Mouse (Mus musculus) forebrain, embryonic 11.5 days (tissue): ENCODE results near the gene Jpt1. TPM values are rescaled to one million over a fixed set of nuclear protein-coding genes. Genes with fewer than 3 reads are reported as not detected.
"Not testable (repeated sequence)": the region's sequence is repeated elsewhere in the genome, so short reads cannot be mapped to it uniquely, and the experiment has no call there.

Experiments used
- ATAC-seq: fragments of 200-750 bp; cut with Nextera tagmentation; replicated peaks from 2 replicates; pipeline ENCODE4 v1.8.0; 2017; ENCODE audit warnings: moderate TSS enrichment; ENCODE audit not compliant: low FRiP score
- DNase-seq: peaks from one replicate; pipeline ENCODE4 v3.0.0-alpha.2; 2017; ENCODE audit warnings: low spot score
- H3K27ac ChIP-seq: fragments of 300-500 bp; sonication (generic); 2 replicates; pipeline ENCODE4 v1.5.1; 2014; ENCODE audit warnings: low read depth, low read length
- H3K27me3 ChIP-seq: fragments of 300-500 bp; sonication (generic); 2 replicates; pipeline ENCODE4 v1.6.1; 2014; ENCODE audit warnings: mild to moderate bottlenecking, low read length, mixed read lengths; ENCODE audit not compliant: control insufficient read depth, insufficient read depth
- H3K36me3 ChIP-seq: fragments of 300-500 bp; sonication (generic); 2 replicates; pipeline ENCODE4 v1.6.1; 2014; ENCODE audit warnings: mild to moderate bottlenecking, low read length, moderate library complexity, mixed read lengths; ENCODE audit not compliant: control insufficient read depth, insufficient read depth
- H3K4me1 ChIP-seq: fragments of 300-500 bp; sonication (generic); replicated peaks from 2 replicates; pipeline ENCODE4 v1.6.1; 2014; ENCODE audit warnings: low read length, mixed read lengths; ENCODE audit not compliant: control insufficient read depth, insufficient read depth
- H3K4me2 ChIP-seq: fragments of 300-500 bp; sonication (generic); 2 replicates; pipeline ENCODE4 v1.6.1; 2014; ENCODE audit warnings: low read depth, mild to moderate bottlenecking, low read length, moderate library complexity, mixed read lengths; ENCODE audit not compliant: severe bottlenecking
- H3K4me3 ChIP-seq: fragments of 300-500 bp; sonication (generic); 2 replicates; pipeline ENCODE4 v1.5.1; 2014; ENCODE audit warnings: low read depth, low read length
- H3K9ac ChIP-seq: fragments of 300-500 bp; sonication (generic); 2 replicates; pipeline ENCODE4 v1.6.1; 2014; ENCODE audit warnings: low read length
- H3K9me3 ChIP-seq: fragments of 300-500 bp; sonication (generic); 2 replicates; pipeline ENCODE4 v1.6.1; 2016; ENCODE audit warnings: low read length, mixed read lengths; ENCODE audit not compliant: control insufficient read depth
- WGBS: fragments of 180-500 bp; shearing (Covaris S2); extraction: QIAGEN DNeasy Blood & Tissue Kit; methylation state at CpG from one replicate; pipeline ENCODE4 v1.1.7; 2014; 5-methylcytosine and 5-hydroxymethylcytosine counted together
- polyA plus RNA-seq: library from polyadenylated mRNA; unstranded; fragments of >200 nt; fragmentation: Nextera tagmentation; extraction: Ambion mirVana; gene quantifications from 2 replicates; pipeline ENCODE4 v1.2.1, GENCODE M21; 2014

Jpt1 gene
- polyA plus RNA-seq, 1 experiment from 2014 or later, result 961 TPM

DNA sequence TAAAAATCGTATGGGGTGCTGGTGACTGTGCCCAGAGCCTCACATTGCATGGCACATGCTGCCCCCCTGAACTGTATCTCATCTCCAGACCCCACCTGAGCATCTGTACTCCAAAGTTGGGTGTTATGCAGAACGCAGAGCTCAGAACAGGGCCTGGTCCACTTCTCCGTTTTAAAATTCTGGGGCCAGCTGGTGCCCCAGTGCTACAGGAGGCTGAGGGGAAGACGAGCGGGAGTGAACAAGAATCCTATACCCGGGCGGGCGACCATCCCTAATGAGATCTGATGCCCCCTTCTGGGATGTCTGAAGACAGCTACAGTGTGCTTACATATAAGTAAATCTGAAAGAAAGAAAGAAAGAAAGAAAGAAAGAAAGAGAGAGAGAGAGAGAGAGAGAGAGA lies 53.2 kb downstream of the Jpt1 start:
- no peak overlapping the region for H3K27ac ChIP-seq
- no peak for DNase-seq
- WGBS, result 16% methylated on average over 8 of the region's 8 CpGs
- H3K4me1 ChIP-seq, result no peaks in the 10 kb centered on the region
- no peaks in the 10 kb centered on the region for H3K9me3 ChIP-seq
- ATAC-seq, result no peak
- H3K27me3 ChIP-seq, result no peaks in the 10 kb centered on the region
- H3K4me3 ChIP-seq, result no peak overlapping the region
- H3K36me3 ChIP-seq, result no peaks in the 10 kb centered on the region
- H3K4me2 ChIP-seq, result no peak overlapping the region
- no peak overlapping the region for H3K9ac ChIP-seq

DNA sequence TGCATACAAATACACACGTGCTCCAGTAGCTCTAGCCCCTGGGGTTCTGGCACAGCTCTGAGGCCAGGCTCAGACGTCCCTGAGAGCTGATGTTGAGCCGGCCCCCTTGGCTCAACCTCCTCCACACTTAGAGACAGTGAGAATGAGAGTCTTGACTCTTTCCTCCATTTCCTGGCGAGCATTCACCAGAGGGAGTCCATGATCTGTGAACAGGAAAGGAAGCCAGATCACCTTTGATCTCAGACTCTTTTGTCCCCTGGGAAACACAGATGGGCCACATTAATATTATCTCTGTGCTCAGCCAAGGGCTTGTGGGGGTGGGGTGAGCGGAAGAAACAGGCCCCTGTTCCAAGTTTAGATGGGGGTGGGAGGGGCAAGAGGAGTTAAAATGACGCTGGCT lies 56.8 kb downstream of the Jpt1 start:
- H3K4me3 ChIP-seq, result no peak overlapping the region
- H3K9me3 ChIP-seq, result no peaks in the 10 kb centered on the region
- H3K27ac ChIP-seq, result no peak overlapping the region
- 43% methylated on average over 6 of the region's 6 CpGs for WGBS
- no peaks in the 10 kb centered on the region for H3K36me3 ChIP-seq
- DNase-seq, result no peak
- H3K4me2 ChIP-seq, result no peak overlapping the region
- no peak for ATAC-seq
- no peaks in the 10 kb centered on the region for H3K27me3 ChIP-seq
- H3K9ac ChIP-seq, result no peak overlapping the region
- H3K4me1 ChIP-seq, result no peaks in the 10 kb centered on the region

DNA sequence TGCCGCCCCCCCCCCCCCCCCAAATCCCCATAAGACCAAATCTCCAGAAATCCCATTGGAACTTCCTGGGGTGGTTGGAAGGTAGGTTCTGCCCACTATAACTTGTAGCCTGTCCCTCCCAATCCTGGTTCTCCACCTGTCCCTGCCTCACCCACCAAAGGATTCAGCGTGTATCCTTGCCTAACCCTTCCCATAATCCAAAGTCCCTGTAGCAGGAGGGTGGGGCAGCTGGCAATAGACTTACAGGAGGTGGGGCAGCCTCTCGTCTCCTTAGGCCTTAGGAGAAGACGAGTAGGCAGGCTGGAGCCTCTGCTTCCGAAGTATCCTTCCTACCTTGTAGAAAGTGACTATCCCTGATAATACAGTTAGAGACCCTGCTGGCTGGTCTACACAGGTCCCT lies 58.0 kb downstream of the Jpt1 start:
- WGBS, result 95% methylated on average over 5 of the region's 5 CpGs
- ATAC-seq, result no peak
- Histone ChIP-seq H3K27me3 (no peaks in the 10 kb centered on the region), H3K9me3 (no peaks in the 10 kb centered on the region), H3K9ac (no peak overlapping the region), H3K4me1 (no peaks in the 10 kb centered on the region), H3K4me2 (no peak overlapping the region), H3K36me3 (no peaks in the 10 kb centered on the region), H3K27ac (no peak overlapping the region), H3K4me3 (no peak overlapping the region)
- DNase-seq, result no peak

DNA sequence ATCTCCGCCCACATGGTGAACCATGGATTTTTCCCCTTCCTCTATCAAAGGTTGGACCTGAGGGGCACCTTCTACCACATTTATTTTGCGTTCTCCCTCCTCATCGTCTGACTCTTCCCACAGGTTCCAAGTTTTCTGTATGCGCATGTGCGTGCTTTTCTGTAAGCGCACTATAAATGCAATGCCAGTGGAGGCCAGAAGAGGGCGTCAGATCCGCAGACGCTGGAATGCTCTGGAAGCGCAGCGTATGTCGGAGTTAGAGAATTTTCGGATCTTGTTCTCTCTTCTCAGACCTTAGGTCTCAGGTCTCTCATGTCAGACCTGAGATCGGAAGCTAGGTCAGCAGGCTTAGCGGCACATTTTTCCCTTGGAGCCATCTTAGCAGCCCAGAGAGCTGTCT lies 58.6 kb downstream of the Jpt1 start:
- Histone ChIP-seq H3K27me3 (no peaks in the 10 kb centered on the region), H3K9ac (no peak overlapping the region), H3K4me2 (no peak overlapping the region), H3K9me3 (no peaks in the 10 kb centered on the region), H3K4me1 (no peaks in the 10 kb centered on the region), H3K36me3 (no peaks in the 10 kb centered on the region), H3K4me3 (no peak overlapping the region), H3K27ac (no peak overlapping the region)
- ATAC-seq (no peak), DNase-seq (no peak)
- WGBS, result 86% methylated on average over 15 of the region's 15 CpGs

DNA sequence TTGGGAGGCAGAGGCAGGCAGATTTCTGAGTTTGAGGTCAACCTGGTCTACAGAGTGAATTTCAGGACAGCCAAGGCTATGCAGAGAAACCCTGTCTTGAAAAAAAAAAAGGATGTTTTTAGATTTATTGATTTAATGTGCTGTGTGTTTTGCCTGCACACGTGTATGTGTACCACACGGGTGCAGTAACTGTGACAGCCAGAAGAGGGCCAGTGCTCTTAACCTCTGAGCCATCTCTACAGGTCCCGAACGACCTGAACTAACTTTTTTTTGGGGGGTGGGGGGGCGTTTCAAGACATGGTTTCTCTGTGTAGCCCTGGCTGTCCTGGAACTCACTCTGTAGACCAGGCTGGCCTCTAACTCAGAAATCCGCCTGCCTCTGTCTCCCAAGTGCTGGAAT lies 59.4 kb downstream of the Jpt1 start:
- not testable (repeated sequence) for ATAC-seq, H3K4me2 ChIP-seq

DNA sequence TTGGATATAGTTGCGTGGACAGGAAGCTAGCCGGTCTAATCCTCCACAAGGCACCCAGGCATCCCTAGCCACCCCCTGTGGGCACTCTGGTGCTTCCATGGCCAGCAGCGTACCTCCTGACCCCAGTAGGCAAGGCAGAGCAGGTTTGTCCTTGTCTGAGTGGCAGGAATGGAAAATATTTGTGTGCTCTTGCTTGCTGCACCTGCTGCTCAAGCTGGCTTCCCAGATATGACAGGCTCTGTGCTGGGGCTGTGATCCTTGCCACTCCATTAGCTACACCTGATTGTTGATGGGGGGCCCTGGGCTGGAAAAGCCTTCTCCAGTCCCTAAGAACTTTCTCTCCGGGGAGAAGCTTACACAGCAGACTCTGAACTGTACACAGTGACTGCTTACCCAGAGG lies 60.9 kb downstream of the Jpt1 start:
- no peaks in the 10 kb centered on the region for H3K9me3 ChIP-seq
- H3K4me1 ChIP-seq, result no peaks in the 10 kb centered on the region
- H3K36me3 ChIP-seq, result no peaks in the 10 kb centered on the region
- DNase-seq (no peak), ATAC-seq (no peak)
- 86% methylated on average over 4 of the region's 4 CpGs for WGBS
- no peak overlapping the region for H3K4me3 ChIP-seq
- H3K9ac ChIP-seq, result no peak overlapping the region
- H3K27ac ChIP-seq, result no peak overlapping the region
- H3K27me3 ChIP-seq, result no peaks in the 10 kb centered on the region
- no peak overlapping the region for H3K4me2 ChIP-seq

More for the DNA sequence above, 59.4 kb downstream of the Jpt1 start:
- not testable (repeated sequence) for H3K36me3 ChIP-seq, H3K4me3 ChIP-seq, H3K9ac ChIP-seq, H3K9me3 ChIP-seq, H3K27ac ChIP-seq, H3K4me1 ChIP-seq, DNase-seq, H3K27me3 ChIP-seq
- 83% methylated on average over 6 of the region's 6 CpGs for WGBS

DNA sequence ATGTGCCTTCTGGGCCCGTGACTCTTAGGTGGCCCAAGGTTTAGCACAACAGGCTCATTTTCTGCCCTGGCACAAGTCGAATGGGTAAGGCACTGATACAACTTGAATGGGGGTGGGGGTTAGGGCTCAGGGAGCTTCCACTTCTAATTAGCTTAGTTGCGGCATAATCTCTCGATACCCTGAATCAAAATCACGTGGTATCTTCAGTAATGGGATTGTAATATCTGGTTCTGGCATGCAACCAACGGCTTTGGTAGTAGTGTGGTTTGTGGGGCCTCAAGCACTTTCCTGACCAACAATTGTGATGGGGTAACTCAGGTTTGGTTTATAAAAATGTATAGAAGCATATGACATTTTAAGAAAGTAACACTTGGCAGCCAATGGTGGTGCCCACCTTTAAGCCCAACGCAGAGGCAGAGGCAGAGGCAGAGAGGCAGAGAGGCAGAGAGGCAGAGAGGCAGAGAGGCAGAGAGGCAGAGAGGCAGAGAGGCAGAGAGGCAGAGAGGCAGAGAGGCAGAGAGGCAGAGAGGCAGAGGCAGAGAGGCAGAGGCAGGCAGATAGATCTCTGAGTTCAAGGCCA lies 61.8 kb downstream of the Jpt1 start:
- Histone ChIP-seq H3K27me3 (no peaks in the 10 kb centered on the region), H3K9me3 (no peaks in the 10 kb centered on the region), H3K4me1 (no peaks in the 10 kb centered on the region), H3K27ac (no peak overlapping the region), H3K4me3 (no peak overlapping the region), H3K9ac (no peak overlapping the region), H3K4me2 (no peak overlapping the region), H3K36me3 (no peaks in the 10 kb centered on the region)
- ATAC-seq (no peak), DNase-seq (no peak)
- 85% methylated on average over 7 of the region's 7 CpGs for WGBS

DNA sequence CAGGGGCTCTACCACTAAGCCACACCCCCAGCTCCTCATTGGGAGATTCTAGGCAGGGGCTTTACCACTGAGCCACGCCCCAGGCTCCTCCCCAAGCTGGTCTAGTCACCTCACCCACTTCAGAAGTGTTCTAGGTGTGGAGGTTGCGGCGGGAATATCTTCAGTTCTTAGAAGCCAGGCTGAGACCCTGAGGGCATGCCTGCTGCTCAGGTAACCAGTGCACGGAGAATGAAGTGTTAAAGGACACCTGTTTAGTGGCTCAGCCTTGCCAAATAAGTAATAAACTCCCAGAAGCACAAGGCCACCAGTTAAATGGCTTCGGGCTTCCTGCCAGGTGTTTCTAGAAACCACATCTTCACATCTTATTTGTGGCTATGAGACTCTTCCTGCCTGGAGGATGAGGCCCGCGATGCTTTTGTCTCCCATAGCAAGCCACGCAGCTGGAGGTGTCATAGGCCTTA lies 62.4 kb downstream of the Jpt1 start:
- WGBS, result 91% methylated on average over 8 of the region's 8 CpGs

DNA sequence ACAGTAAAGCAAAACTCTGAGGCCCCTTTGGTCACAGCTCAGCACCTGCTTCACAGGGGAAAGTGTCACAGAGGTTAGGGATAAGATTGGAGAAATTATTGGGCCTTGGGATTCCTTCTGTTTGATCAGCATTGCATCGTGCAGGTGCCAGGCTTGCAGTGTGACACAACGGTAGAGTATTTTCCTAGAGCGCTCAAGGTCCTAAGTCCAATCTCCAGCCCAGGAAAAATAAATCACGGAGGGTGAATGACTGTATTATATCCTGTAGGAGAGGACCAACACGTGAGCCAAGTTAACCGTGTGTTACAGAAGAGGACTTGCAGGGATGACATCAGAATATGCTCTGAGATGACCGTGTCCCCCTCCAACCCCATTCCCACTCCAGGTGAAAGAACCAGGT lies 64.0 kb downstream of the Jpt1 start:
- H3K27me3 ChIP-seq, result no peaks in the 10 kb centered on the region
- DNase-seq, result no peak
- H3K9ac ChIP-seq, result no peak overlapping the region
- H3K9me3 ChIP-seq, result no peaks in the 10 kb centered on the region
- H3K27ac ChIP-seq, result no peak overlapping the region
- no peaks in the 10 kb centered on the region for H3K4me1 ChIP-seq
- no peak overlapping the region for H3K4me3 ChIP-seq
- WGBS, result 90% methylated on average over 7 of the region's 7 CpGs
- H3K4me2 ChIP-seq, result no peak overlapping the region
- H3K36me3 ChIP-seq, result no peaks in the 10 kb centered on the region
- ATAC-seq, result no peak

More for the DNA sequence above, 62.4 kb downstream of the Jpt1 start:
- H3K27me3 ChIP-seq, result no peaks in the 10 kb centered on the region
- no peak overlapping the region for H3K4me2 ChIP-seq
- H3K9me3 ChIP-seq, result no peaks in the 10 kb centered on the region
- DNase-seq, result no peak
- H3K9ac ChIP-seq, result no peak overlapping the region
- no peak overlapping the region for H3K4me3 ChIP-seq
- no peak for ATAC-seq
- no peak overlapping the region for H3K27ac ChIP-seq
- H3K4me1 ChIP-seq, result no peaks in the 10 kb centered on the region
- H3K36me3 ChIP-seq, result no peaks in the 10 kb centered on the region
